Mouse (Mus musculus): ENCODE measurements at regions not wholly inside any gene's neighbourhood (a gene's known extent, or its start where the extent isn't known, plus 50 kb on each side); places are given as distances from the start of the nearest gene placed in this dataset.

GRCm38 (mm10) chr12:26112166-26113019, 302.7 kb downstream of the Rnf144a start:
- TF ChIP-seq GATA1 (IDR thresholded peaks at IDR 0.05; ENCODE audit: borderline replicate concordance, low read length) (no peak), FLI1 (IDR thresholded peaks at IDR 0.05; ENCODE audit: low read length) (no peak)
- H3K4me1 ChIP-seq = no peaks in the 10 kb centered on the region
- H3K4me3 ChIP-seq (replicated peaks) = no peak overlapping the region
- no peaks in the 10 kb centered on the region for H3K27me3 ChIP-seq (replicated peaks)
- H3K36me3 ChIP-seq (replicated peaks; ENCODE audit: low read length) = no peaks in the 10 kb centered on the region
- no peaks in the 10 kb centered on the region for H3K9me3 ChIP-seq

- TF ChIP-seq GATA1 (IDR thresholded peaks at IDR 0.05; ENCODE audit: borderline replicate concordance, low read length) (no peak), FLI1 (IDR thresholded peaks at IDR 0.05; ENCODE audit: low read length) (no peak)
- H3K4me1 ChIP-seq = no peaks in the 10 kb centered on the region
- no peaks in the 10 kb centered on the region for H3K36me3 ChIP-seq (replicated peaks; ENCODE audit: low read length)
- no peaks in the 10 kb centered on the region for H3K27me3 ChIP-seq (replicated peaks)
- no peaks in the 10 kb centered on the region for H3K9me3 ChIP-seq
- H3K4me3 ChIP-seq (replicated peaks) = peak overlapping the region; percentile 33
Measured at GRCm38 (mm10) chr12:26109866-26110265, 305.2 kb downstream of the Rnf144a start.

GRCm38 (mm10) chr12:26104372-26104771, 310.7 kb downstream of the Rnf144a start:
- TF ChIP-seq GATA1 (IDR thresholded peaks at IDR 0.05; ENCODE audit: borderline replicate concordance, low read length) (no peak), FLI1 (IDR thresholded peaks at IDR 0.05; ENCODE audit: low read length) (no peak)
- no peaks in the 10 kb centered on the region for H3K27me3 ChIP-seq (replicated peaks)
- no peak overlapping the region for H3K4me3 ChIP-seq (replicated peaks)
- peaks cover 6% of the 10 kb centered on the region; the same call in 1 of the 2 replicates for H3K9me3 ChIP-seq
- H3K4me1 ChIP-seq = no peaks in the 10 kb centered on the region
- no peaks in the 10 kb centered on the region for H3K36me3 ChIP-seq (replicated peaks; ENCODE audit: low read length)

GRCm38 (mm10) chr12:26102384-26102783, 312.7 kb downstream of the Rnf144a start:
- H3K4me1 ChIP-seq = no peaks in the 10 kb centered on the region
- TF ChIP-seq FLI1 (IDR thresholded peaks at IDR 0.05; ENCODE audit: low read length) (no peak), GATA1 (IDR thresholded peaks at IDR 0.05; ENCODE audit: borderline replicate concordance, low read length) (no peak)
- H3K36me3 ChIP-seq (replicated peaks; ENCODE audit: low read length) = no peaks in the 10 kb centered on the region
- no peaks in the 10 kb centered on the region for H3K27me3 ChIP-seq (replicated peaks)
- H3K9me3 ChIP-seq = peaks cover 6% of the 10 kb centered on the region; the same call in 1 of the 2 replicates
- H3K4me3 ChIP-seq (replicated peaks) = no peak overlapping the region

GRCm38 (mm10) chr12:26100140-26100539, 314.9 kb downstream of the Rnf144a start:
- no peak for TF ChIP-seq GATA1 (IDR thresholded peaks at IDR 0.05; ENCODE audit: borderline replicate concordance, low read length)
- TF ChIP-seq FLI1 (IDR thresholded peaks at IDR 0.05; ENCODE audit: low read length) = no peak
- Histone ChIP-seq H3K9me3 (peaks cover 6% of the 10 kb centered on the region; the same call in 1 of the 2 replicates), H3K27me3 (replicated peaks) (no peaks in the 10 kb centered on the region), H3K4me3 (replicated peaks) (no peak overlapping the region), H3K36me3 (replicated peaks; ENCODE audit: low read length) (no peaks in the 10 kb centered on the region), H3K4me1 (no peaks in the 10 kb centered on the region)

- no peak for TF ChIP-seq FLI1 (IDR thresholded peaks at IDR 0.05; ENCODE audit: low read length)
- TF ChIP-seq GATA1 (IDR thresholded peaks at IDR 0.05; ENCODE audit: borderline replicate concordance, low read length) = no peak
Measured at GRCm38 (mm10) chr12:26099176-26099575, 315.9 kb downstream of the Rnf144a start.

GRCm38 (mm10) chr12:26092311-26092710, 322.7 kb downstream of the Rnf144a start:
- Histone ChIP-seq H3K4me3 (replicated peaks) (no peak overlapping the region), H3K27me3 (replicated peaks) (no peaks in the 10 kb centered on the region), H3K36me3 (replicated peaks; ENCODE audit: low read length) (no peaks in the 10 kb centered on the region), H3K9me3 (no peaks in the 10 kb centered on the region), H3K4me1 (no peaks in the 10 kb centered on the region)
- no peak for TF ChIP-seq FLI1 (IDR thresholded peaks at IDR 0.05; ENCODE audit: low read length)
- TF ChIP-seq GATA1 (IDR thresholded peaks at IDR 0.05; ENCODE audit: borderline replicate concordance, low read length) = no peak

More at GRCm38 (mm10) chr12:26099176-26099575, 315.9 kb downstream of the Rnf144a start:
- Histone ChIP-seq H3K36me3 (replicated peaks; ENCODE audit: low read length) (no peaks in the 10 kb centered on the region), H3K27me3 (replicated peaks) (no peaks in the 10 kb centered on the region), H3K4me1 (no peaks in the 10 kb centered on the region), H3K9me3 (peaks cover 2% of the 10 kb centered on the region; the same call in 1 of the 2 replicates), H3K4me3 (replicated peaks) (no peak overlapping the region)

- Histone ChIP-seq H3K9me3 (no peaks in the 10 kb centered on the region), H3K4me1 (no peaks in the 10 kb centered on the region), H3K36me3 (replicated peaks; ENCODE audit: low read length) (no peaks in the 10 kb centered on the region), H3K27me3 (replicated peaks) (no peaks in the 10 kb centered on the region), H3K4me3 (replicated peaks) (no peak overlapping the region)
- no peak for TF ChIP-seq GATA1 (IDR thresholded peaks at IDR 0.05; ENCODE audit: borderline replicate concordance, low read length)
- TF ChIP-seq FLI1 (IDR thresholded peaks at IDR 0.05; ENCODE audit: low read length) = no peak
Measured at GRCm38 (mm10) chr12:26091865-26092264, 323.2 kb downstream of the Rnf144a start.

GRCm38 (mm10) chr12:26088389-26088788, 326.7 kb downstream of the Rnf144a start:
- Histone ChIP-seq H3K36me3 (replicated peaks; ENCODE audit: low read length) (no peaks in the 10 kb centered on the region), H3K9me3 (no peaks in the 10 kb centered on the region), H3K4me1 (no peaks in the 10 kb centered on the region), H3K4me3 (replicated peaks) (no peak overlapping the region), H3K27me3 (replicated peaks) (no peaks in the 10 kb centered on the region)
- no peak for TF ChIP-seq GATA1 (IDR thresholded peaks at IDR 0.05; ENCODE audit: borderline replicate concordance, low read length)
- no peak for TF ChIP-seq FLI1 (IDR thresholded peaks at IDR 0.05; ENCODE audit: low read length)

- Histone ChIP-seq H3K4me3 (replicated peaks) (no peak overlapping the region), H3K4me1 (no peaks in the 10 kb centered on the region), H3K9me3 (no peaks in the 10 kb centered on the region; the same call in 1 of the 2 replicates), H3K27me3 (replicated peaks) (no peaks in the 10 kb centered on the region), H3K36me3 (replicated peaks; ENCODE audit: low read length) (no peaks in the 10 kb centered on the region)
- TF ChIP-seq FLI1 (IDR thresholded peaks at IDR 0.05; ENCODE audit: low read length) (no peak), GATA1 (IDR thresholded peaks at IDR 0.05; ENCODE audit: borderline replicate concordance, low read length) (no peak)
Measured at GRCm38 (mm10) chr12:26086923-26087322, 328.1 kb downstream of the Rnf144a start.

All from megakaryocyte, embryonic 14.5 days (primary cell).